Mouse (Mus musculus): ENCODE measurements around the gene Fam107b.

Fam107b gene

GRCm38 (mm10) chr2:3742519-3742918 is 172.2 kb downstream of the Fam107b start:
- DNase-seq, result no peak

DNA sequence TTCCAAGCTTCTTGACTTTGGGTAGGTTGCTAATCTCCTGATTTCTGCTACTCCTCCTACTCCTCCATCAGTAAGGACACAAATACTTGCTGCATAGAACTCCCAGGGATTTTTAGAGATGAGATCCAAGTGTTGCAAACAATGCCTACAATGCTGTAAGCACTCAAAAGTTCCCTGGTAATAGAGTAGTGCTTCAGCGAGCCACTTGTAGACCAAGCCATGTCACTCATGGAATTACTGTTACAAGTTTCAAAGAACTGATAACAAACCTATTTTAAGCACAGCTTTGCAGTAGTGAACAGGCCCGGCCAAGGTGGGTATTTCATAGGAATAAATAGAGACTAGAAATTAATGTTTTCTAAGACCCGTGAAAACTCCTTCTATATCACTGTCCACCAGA is 174.8 kb downstream of the Fam107b start:
- no peak for DNase-seq

GRCm38 (mm10) chr2:3745910-3746606 is 175.8 kb downstream of the Fam107b start:
- no peak for DNase-seq

GRCm38 (mm10) chr2:3748714-3749503 is 178.6 kb downstream of the Fam107b start:
- no peak for DNase-seq

- DNase-seq, result no peak
Observed at GRCm38 (mm10) chr2:3749504-3750024, 179.3 kb downstream of the Fam107b start.

GRCm38 (mm10) chr2:3750126-3750525 is 179.8 kb downstream of the Fam107b start:
- no peak for DNase-seq

GRCm38 (mm10) chr2:3752365-3752764 is 182.1 kb downstream of the Fam107b start:
- DNase-seq, result no peak

GRCm38 (mm10) chr2:3752893-3753292 is 182.6 kb downstream of the Fam107b start:
- DNase-seq, result no peak

DNA sequence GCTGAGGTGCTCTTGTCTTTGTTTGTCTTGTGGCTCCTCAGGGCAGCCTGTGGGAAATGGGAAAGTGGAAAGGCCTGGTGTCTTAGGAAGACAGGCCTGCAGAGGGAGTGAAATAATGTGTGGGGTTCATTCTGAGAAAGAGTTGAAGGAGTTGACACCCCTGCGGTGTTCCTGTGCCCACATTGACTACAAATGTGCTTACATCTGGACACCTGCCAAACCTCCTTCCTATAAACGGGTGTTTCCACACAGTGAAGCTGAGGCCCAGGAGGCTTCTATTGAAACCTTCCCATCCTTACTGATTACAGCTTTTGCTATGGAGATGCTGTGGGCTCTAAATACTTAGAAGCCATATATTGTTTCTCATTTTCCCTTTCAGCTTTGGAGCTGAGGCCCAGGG is 183.5 kb downstream of the Fam107b start:
- DNase-seq, result no peak

GRCm38 (mm10) chr2:3755936-3756335 is 185.6 kb downstream of the Fam107b start:
- DNase-seq, result no peak

DNA sequence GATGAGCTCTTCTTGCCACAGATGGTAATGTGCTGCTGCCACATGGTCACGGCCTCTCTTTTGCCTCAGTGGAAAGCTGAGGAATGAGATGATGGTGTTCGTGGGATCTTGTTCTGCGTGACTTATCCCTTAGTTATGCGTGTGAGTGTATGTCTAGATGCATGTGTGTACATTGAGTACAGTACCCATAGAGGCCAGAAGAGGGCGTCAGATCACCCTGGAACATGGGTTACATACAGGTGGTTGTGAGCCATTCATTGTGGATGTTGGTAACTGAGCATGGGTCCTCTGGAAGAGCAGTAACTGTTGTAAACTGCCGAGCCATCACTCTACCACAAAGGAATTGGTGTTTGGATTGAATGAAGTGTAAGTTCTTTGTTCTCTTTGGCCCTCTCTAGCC is 188.1 kb downstream of the Fam107b start:
- DNase-seq, result no peak

DNA sequence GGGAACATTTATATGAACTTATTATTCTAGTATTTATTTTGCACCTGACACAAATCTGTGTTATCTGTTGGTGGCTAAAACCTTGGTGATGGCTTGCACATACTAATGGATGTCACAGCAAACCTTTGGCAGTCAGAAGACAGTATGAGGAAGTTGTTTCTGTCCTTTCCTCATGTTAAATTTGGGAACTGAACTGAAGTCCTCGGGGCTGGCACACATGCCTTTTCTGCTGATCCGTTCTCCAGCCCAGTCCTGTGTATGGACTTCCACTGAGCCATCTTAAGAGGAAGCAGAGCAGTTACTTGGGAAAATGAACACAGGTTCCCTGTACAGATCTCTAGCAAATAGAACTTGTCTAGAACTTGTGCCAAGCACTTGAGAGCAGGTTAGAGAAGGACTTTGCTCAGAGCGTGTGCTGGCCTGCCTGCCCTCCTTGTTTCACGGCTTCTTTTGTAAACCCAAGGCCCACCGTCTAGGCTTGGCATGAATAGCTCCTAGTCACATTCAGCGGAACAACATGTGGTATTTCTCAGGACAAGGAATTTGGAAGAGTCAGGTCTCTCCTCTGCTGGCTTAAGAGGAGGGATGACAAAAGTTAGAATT is 190.0 kb downstream of the Fam107b start:
- DNase-seq, result no peak

- no peak for DNase-seq
Observed at GRCm38 (mm10) chr2:3764136-3764535, 193.8 kb downstream of the Fam107b start.

- no peak for DNase-seq
Observed at GRCm38 (mm10) chr2:3765957-3766783, 195.9 kb downstream of the Fam107b start.

DNA sequence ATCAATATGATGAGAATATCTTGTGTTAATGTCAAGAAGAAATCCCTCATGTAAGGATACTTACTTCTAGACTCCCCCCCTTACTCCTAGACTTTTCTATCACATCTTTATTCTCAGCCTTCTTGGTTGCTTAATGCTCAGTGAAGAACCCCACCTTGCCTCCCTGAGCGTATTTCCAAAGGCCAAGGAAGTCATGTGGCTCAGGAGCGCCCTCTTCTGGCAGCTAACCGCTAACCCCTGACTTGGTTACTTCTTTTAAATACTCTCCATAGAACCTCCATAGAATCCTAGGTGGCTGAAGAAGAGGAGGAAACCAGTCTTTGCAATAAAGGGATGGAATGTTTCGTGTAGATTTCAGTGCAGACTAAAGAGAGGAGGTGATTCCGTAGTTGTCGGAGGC is 199.0 kb downstream of the Fam107b start:
- DNase-seq, result peak; percentile 36

DNA sequence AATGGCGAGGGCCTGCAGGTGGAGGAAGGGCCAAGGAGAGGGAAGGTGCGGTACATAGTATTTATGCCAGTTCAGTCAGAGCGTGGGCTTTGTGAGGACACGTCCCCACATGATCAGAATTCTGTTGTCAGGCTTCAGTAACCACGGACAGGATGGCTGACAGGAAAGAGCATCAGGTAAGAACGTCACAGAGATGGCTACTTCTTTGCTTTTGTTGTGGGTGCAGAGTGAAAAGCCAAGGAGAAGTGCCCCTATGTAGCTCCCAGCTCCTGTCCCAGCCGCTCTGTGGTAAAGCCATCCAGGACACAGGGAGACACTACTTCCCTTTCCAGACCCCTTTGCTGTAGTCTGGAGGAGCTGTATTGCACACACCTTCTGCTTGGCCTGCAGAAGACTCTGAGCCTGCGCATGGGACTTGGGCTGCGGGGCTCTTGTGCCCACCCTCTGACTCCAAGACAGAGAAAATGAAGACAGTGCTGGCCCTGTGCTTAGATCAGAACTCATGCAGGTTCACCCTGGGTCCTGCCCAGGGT is 199.6 kb downstream of the Fam107b start:
- DNase-seq, result no peak

DNA sequence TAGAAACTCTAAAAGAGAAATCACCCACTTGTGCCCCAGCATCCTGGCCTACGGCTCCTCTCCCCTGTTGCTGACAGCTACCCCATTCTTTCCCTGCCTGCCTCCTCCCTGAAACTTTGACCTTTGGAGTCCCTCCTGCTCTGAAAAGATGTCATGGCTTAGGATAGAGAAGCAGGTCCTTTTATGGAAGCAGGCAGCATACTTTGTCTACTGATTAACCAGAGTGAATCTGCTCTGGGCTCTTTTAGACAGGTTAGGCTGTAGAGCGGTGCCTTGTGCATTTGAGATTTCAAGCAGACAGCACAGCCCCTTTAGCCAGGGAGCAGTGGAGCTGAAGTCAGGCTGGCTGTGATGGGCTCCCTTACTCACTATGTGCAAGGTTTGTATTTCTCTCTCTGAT is 200.1 kb downstream of the Fam107b start:
- DNase-seq, result no peak

DNA sequence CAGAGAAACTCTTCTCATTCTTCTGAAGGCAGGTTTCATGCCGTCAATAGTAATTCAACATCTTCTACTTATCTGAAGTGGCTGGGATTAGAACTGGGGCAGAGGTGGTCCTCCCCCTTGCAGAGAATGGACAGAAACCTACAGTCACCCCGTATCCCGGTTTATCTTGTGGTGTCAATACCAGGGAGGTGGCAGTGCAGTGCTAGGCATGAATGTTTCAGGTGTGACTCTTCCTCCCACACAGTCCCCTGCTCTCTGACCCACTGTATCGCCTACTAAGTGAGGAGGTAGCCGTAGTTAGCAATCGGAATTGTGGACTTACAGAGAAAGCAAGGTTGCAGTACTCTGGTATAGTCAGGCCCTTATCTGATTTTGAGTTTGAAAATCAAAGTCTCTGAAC is 201.2 kb downstream of the Fam107b start:
- DNase-seq, result no peak

- no peak for DNase-seq
Observed at GRCm38 (mm10) chr2:3773089-3773488, 202.8 kb downstream of the Fam107b start.

- DNase-seq, result no peak
Observed at GRCm38 (mm10) chr2:3775569-3775968, 205.3 kb downstream of the Fam107b start.

GRCm38 (mm10) chr2:3776045-3776444 is 205.8 kb downstream of the Fam107b start:
- DNase-seq, result no peak

- no peak for DNase-seq
Observed at GRCm38 (mm10) chr2:3777696-3778095, 207.4 kb downstream of the Fam107b start.

DNA sequence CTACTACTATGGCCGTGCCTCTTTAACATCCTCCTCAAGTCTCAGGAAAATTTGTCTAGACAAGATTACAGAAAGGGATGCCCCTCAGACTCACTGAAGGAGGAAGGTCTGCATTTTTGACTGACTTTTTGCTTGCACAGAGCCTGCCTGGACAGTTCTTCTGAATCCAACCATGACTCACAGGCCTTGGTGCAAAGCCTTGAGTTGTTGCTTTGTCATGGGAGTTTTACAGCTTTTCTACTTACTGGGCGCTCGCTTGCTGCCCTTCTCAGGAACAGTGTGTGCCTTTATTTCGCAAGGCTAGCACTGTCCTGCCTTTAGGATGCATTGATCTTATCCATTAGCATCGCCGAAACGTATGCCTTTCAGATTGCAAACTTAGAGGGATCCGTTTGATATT is 215.3 kb downstream of the Fam107b start:
- DNase-seq, result no peak
